Mouse (Mus musculus): Measurements from ENCODE around the gene Nbea. TPM values are rescaled to one million over a fixed set of nuclear protein-coding genes. Genes with fewer than 3 reads are reported as not detected.

Gene Nbea
- polyA plus RNA-seq, 1 experiment from 2014 or later = 22.5 TPM

- no peaks in the 10 kb centered on the region for H3K9me3 ChIP-seq
- H3K27me3 ChIP-seq = no peaks in the 10 kb centered on the region
- WGBS = 19% methylated on average over 10 of the region's 10 CpGs
- no peak overlapping the region for H3K27ac ChIP-seq
- peaks cover 17% of the 10 kb centered on the region for H3K4me1 ChIP-seq (replicated peaks)
- no peak overlapping the region for H3K4me2 ChIP-seq
- H3K36me3 ChIP-seq = no peaks in the 10 kb centered on the region
- ATAC-seq (ENCODE audit: insufficient number of reproducible peaks, insufficient read depth, low FRiP score, low TSS enrichment, low read depth) = no peak
- H3K4me3 ChIP-seq (replicated peaks) = no peak overlapping the region
- no peak overlapping the region for H3K9ac ChIP-seq (replicated peaks)
Observed at GRCm38 (mm10) chr3:55828481-55829256, 354.8 kb downstream of the Nbea start.

GRCm38 (mm10) chr3:55824864-55825263 lies 358.6 kb downstream of the Nbea start:
- Histone ChIP-seq H3K4me3 (replicated peaks) (no peak overlapping the region), H3K27ac (no peak overlapping the region), H3K4me2 (no peak overlapping the region), H3K4me1 (replicated peaks) (peaks cover 14% of the 10 kb centered on the region), H3K27me3 (no peaks in the 10 kb centered on the region), H3K9ac (replicated peaks) (no peak overlapping the region), H3K9me3 (no peaks in the 10 kb centered on the region), H3K36me3 (no peaks in the 10 kb centered on the region)
- ATAC-seq (ENCODE audit: insufficient number of reproducible peaks, insufficient read depth, low FRiP score, low TSS enrichment, low read depth) = no peak
- 48% methylated on average over 3 of the region's 3 CpGs for WGBS

- no peak for ATAC-seq (ENCODE audit: insufficient number of reproducible peaks, insufficient read depth, low FRiP score, low TSS enrichment, low read depth)
- H3K27me3 ChIP-seq = no peaks in the 10 kb centered on the region
- H3K27ac ChIP-seq = no peak overlapping the region
- H3K9me3 ChIP-seq = no peaks in the 10 kb centered on the region
- peaks cover 24% of the 10 kb centered on the region for H3K4me1 ChIP-seq (replicated peaks)
- no peak overlapping the region for H3K4me3 ChIP-seq (replicated peaks)
- no peaks in the 10 kb centered on the region for H3K36me3 ChIP-seq
- H3K4me2 ChIP-seq = no peak overlapping the region
- H3K9ac ChIP-seq (replicated peaks) = no peak overlapping the region
Observed at GRCm38 (mm10) chr3:55819598-55819997, 363.9 kb downstream of the Nbea start.

GRCm38 (mm10) chr3:55818082-55818481 lies 365.4 kb downstream of the Nbea start:
- no peak overlapping the region for H3K4me3 ChIP-seq (replicated peaks)

GRCm38 (mm10) chr3:55816638-55817375 lies 366.7 kb downstream of the Nbea start:
- H3K9ac ChIP-seq (replicated peaks) = no peak overlapping the region
- no peaks in the 10 kb centered on the region for H3K36me3 ChIP-seq
- H3K4me3 ChIP-seq (replicated peaks) = no peak overlapping the region
- H3K27ac ChIP-seq = peak overlapping the region; percentile 76
- 38% methylated on average over 6 of the region's 6 CpGs for WGBS
- no peak for ATAC-seq (ENCODE audit: insufficient number of reproducible peaks, insufficient read depth, low FRiP score, low TSS enrichment, low read depth)
- H3K9me3 ChIP-seq = no peaks in the 10 kb centered on the region
- no peak overlapping the region for H3K4me2 ChIP-seq
- H3K27me3 ChIP-seq = no peaks in the 10 kb centered on the region
- H3K4me1 ChIP-seq (replicated peaks) = peaks cover 38% of the 10 kb centered on the region

More at GRCm38 (mm10) chr3:55818082-55818481, 365.4 kb downstream of the Nbea start:
- no peaks in the 10 kb centered on the region for H3K36me3 ChIP-seq
- H3K4me1 ChIP-seq (replicated peaks) = peaks cover 33% of the 10 kb centered on the region
- H3K4me2 ChIP-seq = no peak overlapping the region
- H3K9ac ChIP-seq (replicated peaks) = no peak overlapping the region
- 84% methylated on average over 2 of the region's 2 CpGs for WGBS
- H3K27ac ChIP-seq = no peak overlapping the region
- H3K27me3 ChIP-seq = no peaks in the 10 kb centered on the region
- no peak for ATAC-seq (ENCODE audit: insufficient number of reproducible peaks, insufficient read depth, low FRiP score, low TSS enrichment, low read depth)
- no peaks in the 10 kb centered on the region for H3K9me3 ChIP-seq

- Histone ChIP-seq H3K4me1 (replicated peaks) (peaks cover 38% of the 10 kb centered on the region), H3K27ac (no peak overlapping the region), H3K9ac (replicated peaks) (no peak overlapping the region), H3K4me2 (no peak overlapping the region), H3K27me3 (no peaks in the 10 kb centered on the region), H3K9me3 (no peaks in the 10 kb centered on the region), H3K36me3 (no peaks in the 10 kb centered on the region), H3K4me3 (replicated peaks) (no peak overlapping the region)
- no peak for ATAC-seq (ENCODE audit: insufficient number of reproducible peaks, insufficient read depth, low FRiP score, low TSS enrichment, low read depth)
- 29% methylated on average over 5 of the region's 5 CpGs for WGBS
Observed at GRCm38 (mm10) chr3:55816096-55816495, 367.4 kb downstream of the Nbea start.

GRCm38 (mm10) chr3:55814993-55815625 lies 368.4 kb downstream of the Nbea start:
- Histone ChIP-seq H3K4me1 (replicated peaks) (peaks cover 38% of the 10 kb centered on the region), H3K36me3 (no peaks in the 10 kb centered on the region), H3K27me3 (no peaks in the 10 kb centered on the region), H3K9ac (replicated peaks) (no peak overlapping the region), H3K4me3 (replicated peaks) (no peak overlapping the region), H3K27ac (no peak overlapping the region), H3K9me3 (no peaks in the 10 kb centered on the region), H3K4me2 (no peak overlapping the region)
- no peak for ATAC-seq (ENCODE audit: insufficient number of reproducible peaks, insufficient read depth, low FRiP score, low TSS enrichment, low read depth)
- WGBS = 19% methylated on average over 5 of the region's 5 CpGs

- no peaks in the 10 kb centered on the region for H3K27me3 ChIP-seq
- no peak overlapping the region for H3K4me3 ChIP-seq (replicated peaks)
- no peak overlapping the region for H3K9ac ChIP-seq (replicated peaks)
- peaks cover 21% of the 10 kb centered on the region for H3K4me1 ChIP-seq (replicated peaks)
- no peak overlapping the region for H3K27ac ChIP-seq
- no peaks in the 10 kb centered on the region for H3K36me3 ChIP-seq
- H3K9me3 ChIP-seq = no peaks in the 10 kb centered on the region
- 83% methylated on average over 2 of the region's 2 CpGs for WGBS
- no peak for ATAC-seq (ENCODE audit: insufficient number of reproducible peaks, insufficient read depth, low FRiP score, low TSS enrichment, low read depth)
- no peak overlapping the region for H3K4me2 ChIP-seq
Observed at GRCm38 (mm10) chr3:55794768-55795167, 388.7 kb downstream of the Nbea start.

- peaks cover 27% of the 10 kb centered on the region for H3K4me1 ChIP-seq (replicated peaks)
- H3K4me2 ChIP-seq = no peak overlapping the region
- no peaks in the 10 kb centered on the region for H3K9me3 ChIP-seq
- no peaks in the 10 kb centered on the region for H3K36me3 ChIP-seq
- 54% methylated on average over 7 of the region's 7 CpGs for WGBS
- ATAC-seq (ENCODE audit: insufficient number of reproducible peaks, insufficient read depth, low FRiP score, low TSS enrichment, low read depth) = no peak
- H3K27ac ChIP-seq = no peak overlapping the region
- no peaks in the 10 kb centered on the region for H3K27me3 ChIP-seq
- no peak overlapping the region for H3K4me3 ChIP-seq (replicated peaks)
- no peak overlapping the region for H3K9ac ChIP-seq (replicated peaks)
Observed at GRCm38 (mm10) chr3:55793842-55794575, 389.5 kb downstream of the Nbea start.

GRCm38 (mm10) chr3:55792251-55792650 lies 391.2 kb downstream of the Nbea start:
- Histone ChIP-seq H3K4me1 (replicated peaks) (peaks cover 25% of the 10 kb centered on the region), H3K9ac (replicated peaks) (no peak overlapping the region), H3K9me3 (no peaks in the 10 kb centered on the region), H3K27ac (no peak overlapping the region), H3K4me2 (no peak overlapping the region), H3K36me3 (no peaks in the 10 kb centered on the region), H3K4me3 (replicated peaks) (no peak overlapping the region), H3K27me3 (no peaks in the 10 kb centered on the region)
- 52% methylated on average over 5 of the region's 5 CpGs for WGBS
- ATAC-seq (ENCODE audit: insufficient number of reproducible peaks, insufficient read depth, low FRiP score, low TSS enrichment, low read depth) = no peak

- WGBS = 83% methylated on average over 4 of the region's 4 CpGs
- H3K36me3 ChIP-seq = no peaks in the 10 kb centered on the region
Observed at GRCm38 (mm10) chr3:55790609-55791008, 392.9 kb downstream of the Nbea start.

More at GRCm38 (mm10) chr3:55790609-55791008, 392.9 kb downstream of the Nbea start:
- H3K9ac ChIP-seq (replicated peaks) = no peak overlapping the region
- peaks cover 25% of the 10 kb centered on the region for H3K4me1 ChIP-seq (replicated peaks)
- H3K27ac ChIP-seq = no peak overlapping the region
- no peak overlapping the region for H3K4me3 ChIP-seq (replicated peaks)
- ATAC-seq (ENCODE audit: insufficient number of reproducible peaks, insufficient read depth, low FRiP score, low TSS enrichment, low read depth) = no peak
- no peaks in the 10 kb centered on the region for H3K9me3 ChIP-seq
- no peaks in the 10 kb centered on the region for H3K27me3 ChIP-seq
- no peak overlapping the region for H3K4me2 ChIP-seq
